Mouse (Mus musculus) limb, embryonic 11.5 days (tissue): ENCODE results near the gene Ubr7. TPM values are rescaled to one million over a fixed set of nuclear protein-coding genes. Genes with fewer than 3 reads are reported as not detected.

ENCODE experiments used
- ATAC-seq: fragments of 200-750 bp; cut with Nextera tagmentation; 2 replicates; pipeline ENCODE4 v1.8.0; 2017; ENCODE audit warnings: low read depth; ENCODE audit not compliant: insufficient number of reproducible peaks, low FRiP score, low TSS enrichment
- DNase-seq: peaks from one replicate; pipeline ENCODE4 v3.0.0-alpha.2; 2015; ENCODE audit warnings: low spot score
- H3K27ac ChIP-seq: fragments of 300-500 bp; sonication (generic); replicated peaks from 2 replicates; pipeline ENCODE4 v1.5.1; 2014; ENCODE audit warnings: low read depth, mild to moderate bottlenecking, low read length
- H3K27me3 ChIP-seq: fragments of 300-500 bp; sonication (generic); 2 replicates; pipeline ENCODE4 v1.6.1; 2014; ENCODE audit warnings: mild to moderate bottlenecking, low read length, mixed read lengths; ENCODE audit not compliant: control insufficient read depth, insufficient read depth
- H3K36me3 ChIP-seq: fragments of 300-500 bp; sonication (generic); 2 replicates; pipeline ENCODE4 v1.6.1; 2014; ENCODE audit warnings: mild to moderate bottlenecking, low read length, moderate library complexity, mixed read lengths; ENCODE audit not compliant: control insufficient read depth, insufficient read depth
- H3K4me1 ChIP-seq: fragments of 300-500 bp; sonication (generic); 2 replicates; pipeline ENCODE4 v1.6.1; 2014; ENCODE audit warnings: low read length, mixed read lengths; ENCODE audit not compliant: control insufficient read depth, insufficient read depth
- H3K4me2 ChIP-seq: fragments of 300-500 bp; sonication (generic); 2 replicates; pipeline ENCODE4 v1.6.1; 2014; ENCODE audit warnings: low read depth, mild to moderate bottlenecking, moderate library complexity; ENCODE audit not compliant: severe bottlenecking
- H3K4me3 ChIP-seq: fragments of 300-500 bp; sonication (generic); 2 replicates; pipeline ENCODE4 v1.5.1; 2014; ENCODE audit warnings: low read depth, low read length
- H3K9ac ChIP-seq: fragments of 300-500 bp; sonication (generic); 2 replicates; pipeline ENCODE4 v1.6.1; 2014; ENCODE audit warnings: mild to moderate bottlenecking, low read length
- H3K9me3 ChIP-seq: fragments of 300-500 bp; sonication (generic); 2 replicates; pipeline ENCODE4 v1.6.1; 2016; ENCODE audit warnings: low read length; ENCODE audit not compliant: control insufficient read depth
- WGBS: fragments of 180-500 bp; shearing (Covaris S2); extraction: QIAGEN DNeasy Blood & Tissue Kit; methylation state at CpG from one replicate; pipeline ENCODE4 v1.1.7; 2014; 5-methylcytosine and 5-hydroxymethylcytosine counted together
- polyA plus RNA-seq: library from polyadenylated mRNA; unstranded; fragments of >200 nt; fragmentation: Nextera tagmentation; extraction: Ambion mirVana; gene quantifications from 2 replicates; pipeline ENCODE4 v1.2.1, GENCODE M21; 2014

Ubr7 gene
- polyA plus RNA-seq, 1 experiment from 2014 or later: 58.6 TPM

DNA sequence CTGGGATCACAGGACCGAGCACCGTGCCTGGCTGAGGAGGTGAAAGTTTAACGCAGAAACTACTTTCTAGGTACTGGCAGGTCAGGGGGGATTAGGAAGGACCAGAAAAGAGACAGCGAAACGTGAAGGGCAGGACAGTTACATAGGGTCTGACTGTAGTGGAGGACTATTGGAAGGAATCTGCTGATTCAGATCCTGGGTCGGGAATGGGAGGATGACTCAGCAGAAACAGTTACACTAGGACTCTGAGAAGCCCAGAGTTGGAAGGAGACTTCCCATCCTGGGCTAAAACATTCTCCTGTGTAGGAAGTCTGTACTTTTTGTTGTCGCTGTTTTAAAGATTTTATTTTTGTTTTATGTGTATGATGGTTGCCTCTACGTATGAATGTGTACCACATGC is 13.8 kb downstream of the Ubr7 start:
- no peak overlapping the region for H3K4me2 ChIP-seq
- H3K4me3 ChIP-seq: no peak overlapping the region
- WGBS: 96% methylated on average over 8 of the region's 8 CpGs
- no peak overlapping the region for H3K27ac ChIP-seq
- no peaks in the 10 kb centered on the region for H3K9me3 ChIP-seq
- no peaks in the 10 kb centered on the region for H3K4me1 ChIP-seq
- no peaks in the 10 kb centered on the region for H3K27me3 ChIP-seq
- H3K9ac ChIP-seq: no peak overlapping the region
- DNase-seq (no peak), ATAC-seq (no peak)
- H3K36me3 ChIP-seq: peaks cover 23% of the 10 kb centered on the region

DNA sequence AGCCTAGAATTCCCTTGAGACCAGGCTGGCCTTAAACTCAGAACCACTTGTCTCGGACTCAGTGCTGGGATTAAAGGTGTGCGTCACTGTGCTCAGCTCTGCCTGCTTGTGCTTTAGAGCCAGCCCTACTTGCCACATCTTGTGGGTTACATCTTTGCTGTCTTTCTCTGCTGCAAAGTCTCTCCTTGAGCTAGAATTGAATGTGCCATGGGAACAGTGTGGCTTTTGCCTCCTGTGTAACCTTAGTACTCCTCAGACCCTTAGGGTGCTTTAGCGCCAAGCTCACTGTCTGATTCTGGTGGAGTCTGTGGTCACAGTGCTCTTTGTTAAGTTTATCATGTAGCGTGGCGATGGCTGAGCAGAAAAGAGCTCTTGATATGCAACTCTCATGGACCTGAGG is 14.9 kb downstream of the Ubr7 start:
- Histone ChIP-seq H3K4me3 (no peak overlapping the region), H3K36me3 (peaks cover 25% of the 10 kb centered on the region), H3K4me2 (no peak overlapping the region), H3K9ac (no peak overlapping the region), H3K4me1 (no peaks in the 10 kb centered on the region), H3K9me3 (no peaks in the 10 kb centered on the region), H3K27ac (no peak overlapping the region), H3K27me3 (no peaks in the 10 kb centered on the region)
- no peak for DNase-seq
- ATAC-seq: no peak
- 96% methylated on average over 5 of the region's 5 CpGs for WGBS

DNA sequence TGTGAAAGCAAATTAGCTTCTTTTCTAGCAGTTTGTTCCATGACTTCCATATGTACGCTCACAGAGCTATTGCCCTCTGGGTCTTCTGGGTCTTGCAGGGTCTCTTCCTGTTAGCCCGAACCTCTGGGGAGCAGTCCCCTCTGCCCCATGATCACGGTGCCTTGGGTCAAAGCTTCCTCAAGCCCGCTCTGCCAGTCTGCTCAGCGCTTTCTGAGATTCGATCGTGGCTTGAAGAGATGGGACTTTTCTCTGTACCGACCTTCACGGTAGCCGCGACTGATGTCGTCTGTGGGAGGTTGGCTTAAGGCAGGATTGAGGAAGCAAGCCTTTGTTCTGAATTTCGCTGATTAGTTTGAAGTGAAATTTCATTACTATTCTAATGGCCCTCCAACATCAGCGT is 18.3 kb downstream of the Ubr7 start:
- no peak overlapping the region for H3K4me2 ChIP-seq
- no peak for DNase-seq
- peaks cover 15% of the 10 kb centered on the region for H3K36me3 ChIP-seq
- H3K4me3 ChIP-seq: no peak overlapping the region
- WGBS: 92% methylated on average over 14 of the region's 14 CpGs
- no peaks in the 10 kb centered on the region for H3K4me1 ChIP-seq
- H3K27me3 ChIP-seq: no peaks in the 10 kb centered on the region
- H3K9me3 ChIP-seq: no peaks in the 10 kb centered on the region
- ATAC-seq: no peak
- H3K27ac ChIP-seq: no peak overlapping the region
- H3K9ac ChIP-seq: no peak overlapping the region

DNA sequence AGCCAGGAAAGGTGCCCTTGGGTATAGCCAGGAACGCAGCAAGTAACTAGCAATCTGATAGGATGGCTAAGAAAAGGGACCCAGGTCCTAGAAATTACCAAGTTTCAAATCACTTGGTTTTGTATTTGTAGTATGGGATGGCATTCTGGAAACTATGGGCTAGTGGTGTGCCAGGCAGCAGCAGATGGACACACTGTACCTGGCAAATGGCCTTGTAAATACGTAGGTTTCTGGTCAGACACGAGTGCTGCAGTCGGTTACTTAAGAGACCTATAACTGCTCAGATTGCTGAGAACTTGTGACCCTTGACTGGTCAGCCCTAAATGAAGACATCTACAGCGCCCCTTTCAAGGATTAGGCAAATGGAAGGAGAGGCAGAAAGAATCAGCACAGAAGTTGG is 20.4 kb downstream of the Ubr7 start:
- H3K9me3 ChIP-seq: no peaks in the 10 kb centered on the region
- no peaks in the 10 kb centered on the region for H3K4me1 ChIP-seq
- H3K9ac ChIP-seq: no peak overlapping the region
- H3K4me3 ChIP-seq: no peak overlapping the region
- WGBS: 85% methylated on average over 5 of the region's 5 CpGs
- H3K36me3 ChIP-seq: peaks cover 6% of the 10 kb centered on the region; the same call in 1 of the 2 replicates
- ATAC-seq: no peak
- no peak for DNase-seq
- H3K27me3 ChIP-seq: no peaks in the 10 kb centered on the region
- no peak overlapping the region for H3K4me2 ChIP-seq
- no peak overlapping the region for H3K27ac ChIP-seq

DNA sequence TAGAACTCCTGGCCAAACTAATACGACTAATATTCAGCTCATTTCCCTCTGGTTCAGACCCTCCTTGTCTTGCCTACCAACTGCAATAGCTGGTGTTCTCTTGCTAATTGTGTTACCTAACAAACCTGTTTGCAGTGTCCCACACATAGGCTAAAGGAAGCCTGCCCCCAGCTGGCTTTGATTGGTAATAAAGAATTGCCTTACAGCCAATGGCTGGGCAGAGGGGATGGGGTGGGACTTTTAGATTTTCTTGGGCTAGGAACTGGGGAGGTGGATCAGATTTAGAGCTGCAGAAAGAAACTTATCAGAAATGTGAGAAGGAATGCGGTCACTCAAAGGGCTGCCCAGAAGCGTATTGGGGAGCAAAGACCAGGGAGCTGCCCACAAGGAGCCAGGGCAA is 21.7 kb downstream of the Ubr7 start:
- WGBS: 47% methylated on average over 3 of the region's 3 CpGs
- no peak for ATAC-seq
- Histone ChIP-seq H3K27me3 (no peaks in the 10 kb centered on the region), H3K9ac (no peak overlapping the region), H3K27ac (no peak overlapping the region), H3K4me1 (no peaks in the 10 kb centered on the region), H3K4me3 (no peak overlapping the region), H3K4me2 (no peak overlapping the region), H3K9me3 (no peaks in the 10 kb centered on the region), H3K36me3 (peaks cover 8% of the 10 kb centered on the region; the same call in 1 of the 2 replicates)
- DNase-seq: no peak

DNA sequence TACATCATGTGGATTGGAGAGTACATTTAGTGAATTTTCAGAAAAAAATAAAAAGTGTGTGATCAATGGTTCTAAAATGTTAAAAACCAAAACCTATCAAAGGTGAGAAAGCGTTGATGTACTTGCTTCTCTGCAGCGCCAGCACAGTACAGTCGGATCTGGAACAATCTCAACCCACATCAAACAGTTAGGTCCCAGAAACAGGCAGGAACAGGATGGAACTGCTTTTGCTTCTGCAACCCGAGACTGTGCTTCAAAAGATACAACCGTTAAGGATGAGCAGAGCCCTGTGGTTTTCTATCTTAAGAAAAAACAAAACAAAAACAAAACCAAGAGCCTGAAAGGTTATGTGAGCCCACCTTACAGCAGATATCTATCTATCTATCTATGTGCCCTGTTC is 25.1 kb downstream of the Ubr7 start:
- Histone ChIP-seq H3K4me1 (no peaks in the 10 kb centered on the region), H3K27me3 (no peaks in the 10 kb centered on the region), H3K27ac (no peak overlapping the region), H3K9me3 (no peaks in the 10 kb centered on the region), H3K36me3 (peaks cover 9% of the 10 kb centered on the region), H3K4me2 (no peak overlapping the region), H3K4me3 (no peak overlapping the region), H3K9ac (no peak overlapping the region)
- DNase-seq: no peak
- ATAC-seq: no peak
- WGBS: 91% methylated on average over 5 of the region's 5 CpGs

DNA sequence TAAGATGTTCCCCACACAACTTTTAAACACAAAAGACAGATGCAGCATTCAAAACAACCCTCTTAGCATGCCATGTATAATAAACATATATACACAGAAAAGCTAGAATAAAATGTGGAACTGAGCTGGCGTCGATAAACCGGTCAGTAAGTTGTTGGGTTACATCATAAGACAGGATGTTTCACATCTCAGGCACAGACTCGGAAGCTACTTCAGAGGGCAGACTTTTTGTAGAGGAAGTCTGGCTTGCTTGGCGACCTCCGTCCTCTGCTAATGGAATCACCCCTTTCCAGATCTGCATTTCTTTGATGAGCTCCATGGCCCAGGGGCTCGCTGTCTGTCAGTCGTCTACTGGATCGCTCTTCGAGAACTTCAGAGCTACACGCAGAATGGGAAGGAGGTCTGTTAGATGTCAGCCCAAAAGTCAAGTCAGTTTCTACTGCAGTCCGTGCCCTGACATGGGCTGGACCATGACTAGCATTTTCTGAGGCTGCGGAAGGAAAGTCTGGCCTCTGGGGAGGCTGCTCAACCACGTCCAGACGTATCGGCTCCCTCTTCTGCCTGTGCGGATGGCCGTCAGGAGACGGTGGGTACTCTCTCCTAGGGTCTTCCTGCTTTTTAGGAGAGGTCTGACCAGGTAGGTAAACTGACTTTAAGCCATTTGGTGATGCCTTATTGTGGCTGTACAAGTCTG is 27.3 kb downstream of the Ubr7 start:
- H3K4me3 ChIP-seq: no peak overlapping the region
- no peak overlapping the region for H3K27ac ChIP-seq
- no peaks in the 10 kb centered on the region for H3K27me3 ChIP-seq
- H3K36me3 ChIP-seq: peaks cover 16% of the 10 kb centered on the region
- no peak for ATAC-seq
- WGBS: 86% methylated on average over 19 of the region's 19 CpGs
- H3K9ac ChIP-seq: no peak overlapping the region
- H3K4me1 ChIP-seq: no peaks in the 10 kb centered on the region
- no peaks in the 10 kb centered on the region for H3K9me3 ChIP-seq
- no peak for DNase-seq
- H3K4me2 ChIP-seq: no peak overlapping the region

DNA sequence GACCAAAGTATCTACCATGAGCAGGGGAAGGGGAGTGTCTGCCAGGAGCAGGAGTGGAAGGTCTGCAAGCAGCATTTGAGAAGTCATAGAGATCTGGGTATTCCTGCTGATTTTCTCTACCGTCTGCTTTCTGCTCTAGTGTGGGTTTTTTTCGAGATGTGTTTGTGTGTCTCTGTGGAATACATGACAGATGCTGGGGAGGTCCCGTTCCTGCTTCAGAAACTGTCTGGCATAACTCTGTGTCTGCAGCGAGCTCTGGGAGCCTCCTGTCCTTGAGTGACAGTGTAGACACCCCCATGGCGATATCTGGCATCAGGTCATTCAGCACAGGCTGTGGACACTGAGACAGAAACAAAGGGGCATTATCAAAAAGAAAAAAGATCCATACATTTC is 27.8 kb downstream of the Ubr7 start:
- H3K9ac ChIP-seq: no peak overlapping the region
- no peaks in the 10 kb centered on the region for H3K27me3 ChIP-seq
- H3K4me3 ChIP-seq: no peak overlapping the region
- no peak overlapping the region for H3K4me2 ChIP-seq
- peaks cover 16% of the 10 kb centered on the region for H3K36me3 ChIP-seq
- WGBS: 93% methylated on average over 5 of the region's 5 CpGs
- H3K9me3 ChIP-seq: no peaks in the 10 kb centered on the region
- no peak for DNase-seq
- ATAC-seq: no peak
- H3K4me1 ChIP-seq: no peaks in the 10 kb centered on the region
- H3K27ac ChIP-seq: no peak overlapping the region

DNA sequence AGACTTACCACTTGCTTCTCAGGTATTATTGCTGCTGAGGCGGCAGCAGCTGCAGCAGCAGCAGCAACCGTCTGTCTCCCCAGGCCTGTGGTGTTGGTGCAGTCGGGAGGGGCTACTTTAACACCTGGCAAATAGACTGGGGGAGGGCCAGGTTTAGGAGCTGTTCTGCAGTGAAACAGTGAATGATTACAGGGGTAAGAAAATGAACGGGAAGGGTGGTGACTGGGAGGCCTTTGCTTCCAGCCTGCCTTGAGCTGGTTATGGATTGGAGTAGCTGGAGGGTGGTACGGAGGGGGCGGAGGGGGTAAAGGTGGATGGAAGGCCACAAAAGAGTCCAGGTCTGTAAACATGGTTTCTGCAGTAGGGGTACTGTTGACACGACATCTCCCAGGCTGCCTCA is 30.2 kb downstream of the Ubr7 start:
- WGBS: 82% methylated on average over 7 of the region's 7 CpGs
- Histone ChIP-seq H3K4me2 (no peak overlapping the region), H3K27ac (no peak overlapping the region), H3K9ac (no peak overlapping the region), H3K4me3 (no peak overlapping the region), H3K4me1 (no peaks in the 10 kb centered on the region), H3K9me3 (no peaks in the 10 kb centered on the region), H3K27me3 (no peaks in the 10 kb centered on the region), H3K36me3 (peaks cover 21% of the 10 kb centered on the region)
- ATAC-seq (no peak), DNase-seq (no peak)
